Mouse (Mus musculus): ENCODE data around the gene BC048562. TPM values are rescaled to one million over a fixed set of nuclear protein-coding genes. Genes with fewer than 3 reads are reported as not detected.

Gene BC048562
- polyA plus RNA-seq, 1 experiment: not detected

DNA sequence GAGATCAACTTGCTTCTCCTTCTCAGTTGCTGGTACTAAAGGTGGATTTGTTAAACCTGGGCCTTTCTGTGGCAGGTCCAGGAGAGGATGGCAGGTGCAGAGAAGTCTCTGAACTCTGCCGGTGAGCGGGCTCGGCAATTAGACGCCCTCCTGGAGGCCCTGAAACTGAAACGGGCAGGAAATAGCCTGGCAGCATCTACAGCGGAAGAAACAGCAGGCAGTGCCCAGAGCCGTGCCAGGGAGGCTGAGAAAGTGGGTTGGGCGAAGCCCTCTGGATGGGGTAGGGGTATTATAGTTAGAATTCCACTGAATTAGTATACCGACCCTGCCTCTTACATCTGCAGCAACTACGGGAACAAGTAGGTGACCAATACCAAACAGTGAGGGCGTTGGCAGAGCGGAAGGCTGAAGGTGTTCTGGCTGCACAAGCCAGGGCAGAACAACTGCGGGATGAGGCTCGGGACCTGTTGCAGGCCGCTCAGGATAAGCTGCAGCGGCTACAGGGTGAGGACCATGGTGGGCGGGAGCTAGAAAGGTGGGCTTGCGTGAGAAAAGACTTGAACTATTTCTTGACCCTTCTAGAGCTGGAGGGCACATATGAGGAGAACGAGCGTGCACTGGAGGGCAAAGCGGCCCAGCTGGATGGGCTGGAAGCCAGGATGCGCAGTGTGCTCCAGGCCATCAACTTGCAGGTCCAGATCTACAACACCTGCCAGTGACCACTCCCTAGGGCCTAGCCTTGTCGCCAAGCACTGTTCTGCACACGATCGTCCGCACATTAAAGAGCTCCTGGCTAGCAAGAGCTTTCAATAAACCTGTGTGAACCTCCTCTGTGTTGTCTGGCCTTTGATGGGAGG, 53.6 kb downstream of the BC048562 start:
- H3K4me1 ChIP-seq (ENCODE audit: control insufficient read depth, insufficient read depth, low read length): peaks cover 20% of the 10 kb centered on the region
- H3K4me3 ChIP-seq (ENCODE audit: insufficient read depth, low read depth, low read length): peak overlapping the region; percentile 81
- WGBS: 55% methylated on average over 26 of the region's 26 CpGs
- peak overlapping the region; percentile 82 for H3K27ac ChIP-seq (ENCODE audit: insufficient read depth, low read depth, low read length)
- TF ChIP-seq POLR2A (IDR thresholded peaks at IDR 0.05; ENCODE audit: insufficient read depth, low read depth, low read length) (no peak), CTCF (IDR thresholded peaks at IDR 0.05; ENCODE audit: insufficient read depth, low read depth, low read length) (no peak)

GRCm38 (mm10) chr9:108490559-108491285, 54.4 kb downstream of the BC048562 start, which contains the start of gene Usp19:
Usp19 (plus strand) TSS chr9:108490602.
- Histone ChIP-seq H3K4me3 (ENCODE audit: insufficient read depth, low read depth, low read length) (peak within 1 kb of the TSS; percentile 81), H3K4me1 (ENCODE audit: control insufficient read depth, insufficient read depth, low read length) (peaks cover 20% of the 10 kb centered on the region), H3K27ac (ENCODE audit: insufficient read depth, low read depth, low read length) (peak within 1 kb of the TSS; percentile 82)
- TF ChIP-seq POLR2A (IDR thresholded peaks at IDR 0.05; ENCODE audit: insufficient read depth, low read depth, low read length): peak; percentile 69; the same call in 1 of the 2 replicates
- TF ChIP-seq CTCF (IDR thresholded peaks at IDR 0.05; ENCODE audit: insufficient read depth, low read depth, low read length): no peak
- WGBS: under 1% methylated on average over 69 of the region's 69 CpGs

DNA sequence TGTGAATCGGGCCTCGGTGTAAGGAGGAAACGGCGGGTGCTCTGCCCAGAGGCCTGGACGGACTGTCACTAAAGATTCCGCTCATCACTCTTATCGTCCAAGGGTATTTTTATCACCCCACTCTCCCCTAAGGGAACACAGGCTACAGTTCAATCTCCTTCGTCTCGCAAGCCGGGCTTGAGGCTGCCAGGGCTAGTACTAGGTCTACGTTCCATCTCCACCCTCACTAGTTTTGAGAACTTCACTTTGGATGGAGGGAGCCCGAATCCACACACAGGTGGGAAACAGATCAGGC, 55.0 kb downstream of the BC048562 start:
- Histone ChIP-seq H3K4me1 (ENCODE audit: control insufficient read depth, insufficient read depth, low read length) (peaks cover 20% of the 10 kb centered on the region), H3K27ac (ENCODE audit: insufficient read depth, low read depth, low read length) (peak overlapping the region; percentile 82), H3K4me3 (ENCODE audit: insufficient read depth, low read depth, low read length) (peak overlapping the region; percentile 81)
- TF ChIP-seq CTCF (IDR thresholded peaks at IDR 0.05; ENCODE audit: insufficient read depth, low read depth, low read length) (no peak), POLR2A (IDR thresholded peaks at IDR 0.05; ENCODE audit: insufficient read depth, low read depth, low read length) (no peak)
- WGBS: 4% methylated on average over 12 of the region's 12 CpGs

- TF ChIP-seq POLR2A (IDR thresholded peaks at IDR 0.05; ENCODE audit: insufficient read depth, low read depth, low read length) (no peak), CTCF (IDR thresholded peaks at IDR 0.05; ENCODE audit: insufficient read depth, low read depth, low read length) (no peak)
- WGBS: 40% methylated on average over 16 of the region's 16 CpGs
- Histone ChIP-seq H3K27ac (ENCODE audit: insufficient read depth, low read depth, low read length) (no peak overlapping the region), H3K4me1 (ENCODE audit: control insufficient read depth, insufficient read depth, low read length) (peaks cover 20% of the 10 kb centered on the region), H3K4me3 (ENCODE audit: insufficient read depth, low read depth, low read length) (0 out of 2 replicates have a peak overlapping the region, but pooled peaks have one; percentile 6)
These were observed 55.9 kb downstream of the BC048562 start for GRCm38 (mm10) chr9:108492043-108492750.

- H3K4me3 ChIP-seq (ENCODE audit: insufficient read depth, low read depth, low read length): no peak overlapping the region
- H3K4me1 ChIP-seq (ENCODE audit: control insufficient read depth, insufficient read depth, low read length): peaks cover 20% of the 10 kb centered on the region
- 91% methylated on average over 8 of the region's 8 CpGs for WGBS
- H3K27ac ChIP-seq (ENCODE audit: insufficient read depth, low read depth, low read length): no peak overlapping the region
- no peak for TF ChIP-seq POLR2A (IDR thresholded peaks at IDR 0.05; ENCODE audit: insufficient read depth, low read depth, low read length)
- no peak for TF ChIP-seq CTCF (IDR thresholded peaks at IDR 0.05; ENCODE audit: insufficient read depth, low read depth, low read length)
These were observed 57.0 kb downstream of the BC048562 start for GRCm38 (mm10) chr9:108493246-108493645.

GRCm38 (mm10) chr9:108494146-108494825, 58.0 kb downstream of the BC048562 start:
- Histone ChIP-seq H3K27ac (ENCODE audit: insufficient read depth, low read depth, low read length) (no peak overlapping the region), H3K4me3 (ENCODE audit: insufficient read depth, low read depth, low read length) (no peak overlapping the region), H3K4me1 (ENCODE audit: control insufficient read depth, insufficient read depth, low read length) (peaks cover 20% of the 10 kb centered on the region)
- 95% methylated on average over 19 of the region's 19 CpGs for WGBS
- TF ChIP-seq CTCF (IDR thresholded peaks at IDR 0.05; ENCODE audit: insufficient read depth, low read depth, low read length) (no peak), POLR2A (IDR thresholded peaks at IDR 0.05; ENCODE audit: insufficient read depth, low read depth, low read length) (no peak)

- Histone ChIP-seq H3K4me1 (ENCODE audit: control insufficient read depth, insufficient read depth, low read length) (peaks cover 19% of the 10 kb centered on the region), H3K27ac (ENCODE audit: insufficient read depth, low read depth, low read length) (no peak overlapping the region), H3K4me3 (ENCODE audit: insufficient read depth, low read depth, low read length) (no peak overlapping the region)
- 74% methylated on average over 10 of the region's 10 CpGs for WGBS
- no peak for TF ChIP-seq POLR2A (IDR thresholded peaks at IDR 0.05; ENCODE audit: insufficient read depth, low read depth, low read length)
- TF ChIP-seq CTCF (IDR thresholded peaks at IDR 0.05; ENCODE audit: insufficient read depth, low read depth, low read length): no peak
These were observed 58.6 kb downstream of the BC048562 start for GRCm38 (mm10) chr9:108494905-108495304.

Other genes with a start within 250 kb of the BC048562 start
- gene Bsn, start 246.1 kb upstream of the BC048562 start, polyA plus RNA-seq (2012; ENCODE audit: insufficient read depth, insufficient read length, low replicate concordance, missing spikeins): not detected in 2 replicates
- not detected in 2 replicates for gene Dag1, start 172.5 kb upstream of the BC048562 start, polyA plus RNA-seq (2012; ENCODE audit: insufficient read depth, insufficient read length, low replicate concordance, missing spikeins)
- gene Nicn1, start 146.1 kb upstream of the BC048562 start, polyA plus RNA-seq (2012; ENCODE audit: insufficient read depth, insufficient read length, low replicate concordance, missing spikeins): not detected in 2 replicates
- not detected in 2 replicates for gene Amt, start 139.6 kb upstream of the BC048562 start, polyA plus RNA-seq (2012; ENCODE audit: insufficient read depth, insufficient read length, low replicate concordance, missing spikeins)
- 187 and 421 TPM in 2 replicates for gene Rhoa, start 130.4 kb upstream of the BC048562 start, polyA plus RNA-seq (2012; ENCODE audit: insufficient read depth, insufficient read length, low replicate concordance, missing spikeins)
- not detected in 2 replicates for gene Tcta, start 130.3 kb upstream of the BC048562 start, polyA plus RNA-seq (2012; ENCODE audit: insufficient read depth, insufficient read length, low replicate concordance, missing spikeins)
- gene Gpx1, start 97.6 kb upstream of the BC048562 start, polyA plus RNA-seq (2012; ENCODE audit: insufficient read depth, insufficient read length, low replicate concordance, missing spikeins): not detected in 2 replicates
- not detected in 2 replicates for gene Usp4, start 88.6 kb upstream of the BC048562 start, polyA plus RNA-seq (2012; ENCODE audit: insufficient read depth, insufficient read length, low replicate concordance, missing spikeins)
- not detected in 2 replicates for gene 1700102P08Rik, start 43.7 kb upstream of the BC048562 start, polyA plus RNA-seq (2012; ENCODE audit: insufficient read depth, insufficient read length, low replicate concordance, missing spikeins)
- not detected in 2 replicates for gene Ccdc36, start 8.0 kb upstream of the BC048562 start, polyA plus RNA-seq (2012; ENCODE audit: insufficient read depth, insufficient read length, low replicate concordance, missing spikeins)
- not detected in 2 replicates for gene Ccdc71, start 24.0 kb downstream of the BC048562 start, polyA plus RNA-seq (2012; ENCODE audit: insufficient read depth, insufficient read length, low replicate concordance, missing spikeins)
- not detected in 2 replicates for gene Klhdc8b, start 25.1 kb downstream of the BC048562 start, polyA plus RNA-seq (2012; ENCODE audit: insufficient read depth, insufficient read length, low replicate concordance, missing spikeins)
- gene Lamb2, start 43.3 kb downstream of the BC048562 start, polyA plus RNA-seq (2012; ENCODE audit: insufficient read depth, insufficient read length, low replicate concordance, missing spikeins): not detected in 2 replicates
- gene Usp19, start 54.1 kb downstream of the BC048562 start, polyA plus RNA-seq (2012; ENCODE audit: insufficient read depth, insufficient read length, low replicate concordance, missing spikeins): 102 and 511 TPM in 2 replicates
- gene Qars, start 71.2 kb downstream of the BC048562 start, polyA plus RNA-seq (2012; ENCODE audit: insufficient read depth, insufficient read length, low replicate concordance, missing spikeins): not detected in 2 replicates
- not detected in 2 replicates for gene Qrich1, start 80.3 kb downstream of the BC048562 start, polyA plus RNA-seq (2012; ENCODE audit: insufficient read depth, insufficient read length, low replicate concordance, missing spikeins)
- not detected in 2 replicates for gene Impdh2, start 123.8 kb downstream of the BC048562 start, polyA plus RNA-seq (2012; ENCODE audit: insufficient read depth, insufficient read length, low replicate concordance, missing spikeins)
- not detected in 2 replicates for gene Ndufaf3, start 131.0 kb downstream of the BC048562 start, polyA plus RNA-seq (2012; ENCODE audit: insufficient read depth, insufficient read length, low replicate concordance, missing spikeins)
- gene Dalrd3, start 133.4 kb downstream of the BC048562 start, polyA plus RNA-seq (2012; ENCODE audit: insufficient read depth, insufficient read length, low replicate concordance, missing spikeins): not detected in 2 replicates
- gene Wdr6, start 142.3 kb downstream of the BC048562 start, polyA plus RNA-seq (2012; ENCODE audit: insufficient read depth, insufficient read length, low replicate concordance, missing spikeins): 73.0 TPM in 1 of 2 replicates, not detected in the other
- not detected in 2 replicates for gene P4htm, start 161.2 kb downstream of the BC048562 start, polyA plus RNA-seq (2012; ENCODE audit: insufficient read depth, insufficient read length, low replicate concordance, missing spikeins)
- not detected in 2 replicates for gene Arih2, start 212.9 kb downstream of the BC048562 start, polyA plus RNA-seq (2012; ENCODE audit: insufficient read depth, insufficient read length, low replicate concordance, missing spikeins)
- not detected in 2 replicates for gene Slc25a20, start 225.6 kb downstream of the BC048562 start, polyA plus RNA-seq (2012; ENCODE audit: insufficient read depth, insufficient read length, low replicate concordance, missing spikeins)